Mouse (Mus musculus) spleen, postnatal 10 days (tissue): ENCODE data around the gene Dapk3.

Source experiments
- DNase-seq, 2 experiments: peaks; one replicate each; pipeline ENCODE4 v3.0.0; 2021 to 2022; ENCODE audit warnings: low spot score in 2 of 2

Gene Dapk3

DNA sequence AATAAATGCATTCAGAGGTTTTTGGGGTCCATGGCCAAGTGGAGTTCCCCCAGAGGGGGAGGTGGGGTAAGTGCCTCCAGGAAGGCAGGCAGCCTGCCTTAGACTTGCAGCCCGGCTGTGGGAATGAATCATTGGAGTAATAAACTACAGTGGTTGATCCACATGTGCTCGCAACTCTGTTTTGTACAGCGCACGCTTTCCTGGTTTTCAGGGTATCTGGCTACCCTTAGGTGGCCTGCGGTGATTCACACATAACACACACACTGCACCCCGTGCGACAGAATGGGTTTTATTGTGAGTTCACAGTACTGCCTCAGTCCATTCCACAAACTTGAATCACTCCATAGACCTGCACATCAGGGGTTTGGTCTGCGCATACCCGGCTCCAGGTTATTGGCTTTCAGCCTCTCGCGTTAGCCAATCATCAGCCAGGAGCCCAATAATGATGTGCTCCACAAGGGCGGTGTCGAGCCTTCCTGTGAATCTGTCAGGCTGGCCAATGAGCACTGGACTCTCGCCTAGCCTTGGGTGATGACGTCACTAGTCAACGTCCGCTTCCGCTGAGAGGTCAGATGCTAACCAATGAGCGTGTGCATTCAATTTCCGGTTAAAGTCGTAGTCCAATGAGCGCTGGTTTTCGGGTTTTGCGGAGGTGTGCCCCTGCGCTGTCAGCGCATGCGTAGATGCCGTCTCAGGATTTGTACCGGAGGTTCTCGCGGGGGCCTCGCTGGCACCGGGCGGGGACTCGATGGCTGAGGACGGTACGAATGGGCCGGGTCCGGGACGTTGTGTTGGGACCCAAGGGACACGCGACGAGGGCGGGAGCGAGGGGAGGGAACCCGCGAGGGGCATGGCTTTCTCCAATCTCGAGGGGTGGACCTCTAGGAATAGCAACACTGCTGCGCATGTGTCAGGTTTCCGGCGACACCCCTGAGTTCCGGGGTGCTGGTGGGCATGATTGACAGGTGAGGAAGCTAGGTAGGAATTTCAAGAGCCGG lies at the start of gene Dapk3:
Gene Dapk3 (plus strand): TSS at position 670 of the 998 bp plus-strand sequence.
- DNase-seq = peak; percentile 87 to 94

DNA sequence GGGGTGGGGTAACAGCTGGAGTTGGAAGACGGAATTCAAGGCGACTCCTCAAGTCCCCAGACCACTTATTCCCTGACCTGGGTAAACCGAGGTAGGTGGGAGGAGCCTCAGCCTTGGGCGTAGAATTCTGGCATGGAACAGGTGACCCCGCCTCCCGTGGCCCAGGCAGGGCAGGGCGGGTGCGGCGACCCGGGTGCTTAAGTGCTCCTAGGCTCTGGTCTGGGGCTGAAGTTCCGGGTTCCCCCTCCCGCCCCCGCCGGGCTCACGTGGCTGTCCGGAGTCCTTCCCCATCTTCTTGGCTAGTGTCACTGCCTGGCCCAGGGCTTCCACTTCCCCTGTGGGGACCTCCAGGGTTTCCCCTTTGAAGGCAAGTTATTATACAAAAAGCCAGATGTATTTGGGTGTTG lies 48.6 kb upstream of the Dapk3 start:
- peak; percentile 75 to 88 for DNase-seq

DNA sequence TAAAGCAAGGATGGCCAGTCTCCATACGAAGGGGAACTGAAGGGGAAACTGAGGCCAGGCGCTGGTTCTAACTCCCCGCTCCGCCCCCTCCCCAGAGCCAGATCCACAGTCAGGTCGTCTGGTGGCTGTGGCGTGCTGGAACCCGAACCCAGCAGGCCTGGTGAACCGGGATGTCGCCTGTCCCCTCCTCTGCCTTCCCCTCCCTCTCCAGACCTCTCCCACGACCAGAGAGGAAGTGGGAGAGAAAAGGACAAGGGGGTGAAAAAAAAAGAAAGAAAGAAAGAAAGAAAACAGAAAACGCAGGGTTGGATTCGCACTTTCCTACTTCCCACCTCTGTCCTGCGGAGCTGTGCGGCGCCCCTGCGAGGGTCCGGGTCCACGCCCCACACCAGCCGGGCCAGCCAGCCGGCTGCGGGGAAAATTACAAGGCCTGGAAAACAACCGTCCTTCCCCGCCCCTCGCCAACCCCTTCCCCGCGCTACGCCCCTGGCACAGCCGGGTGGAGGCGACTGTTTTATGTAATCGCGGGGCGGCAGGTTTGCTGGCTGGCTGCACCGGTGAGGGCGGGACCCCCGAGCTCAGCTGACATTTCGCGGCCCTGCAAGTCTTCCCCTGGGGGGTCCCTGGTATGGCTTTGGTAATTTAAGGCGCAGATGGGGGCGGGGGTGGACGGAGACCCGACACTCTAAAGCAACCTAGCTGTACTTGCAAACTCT lies 47.7 kb upstream of the Dapk3 start, which contains the start of gene Zbtb7a:
Gene Zbtb7a (plus strand): TSS at position 255 of the 716 bp plus-strand sequence.
- peak; percentile 74 to 80 for DNase-seq

DNA sequence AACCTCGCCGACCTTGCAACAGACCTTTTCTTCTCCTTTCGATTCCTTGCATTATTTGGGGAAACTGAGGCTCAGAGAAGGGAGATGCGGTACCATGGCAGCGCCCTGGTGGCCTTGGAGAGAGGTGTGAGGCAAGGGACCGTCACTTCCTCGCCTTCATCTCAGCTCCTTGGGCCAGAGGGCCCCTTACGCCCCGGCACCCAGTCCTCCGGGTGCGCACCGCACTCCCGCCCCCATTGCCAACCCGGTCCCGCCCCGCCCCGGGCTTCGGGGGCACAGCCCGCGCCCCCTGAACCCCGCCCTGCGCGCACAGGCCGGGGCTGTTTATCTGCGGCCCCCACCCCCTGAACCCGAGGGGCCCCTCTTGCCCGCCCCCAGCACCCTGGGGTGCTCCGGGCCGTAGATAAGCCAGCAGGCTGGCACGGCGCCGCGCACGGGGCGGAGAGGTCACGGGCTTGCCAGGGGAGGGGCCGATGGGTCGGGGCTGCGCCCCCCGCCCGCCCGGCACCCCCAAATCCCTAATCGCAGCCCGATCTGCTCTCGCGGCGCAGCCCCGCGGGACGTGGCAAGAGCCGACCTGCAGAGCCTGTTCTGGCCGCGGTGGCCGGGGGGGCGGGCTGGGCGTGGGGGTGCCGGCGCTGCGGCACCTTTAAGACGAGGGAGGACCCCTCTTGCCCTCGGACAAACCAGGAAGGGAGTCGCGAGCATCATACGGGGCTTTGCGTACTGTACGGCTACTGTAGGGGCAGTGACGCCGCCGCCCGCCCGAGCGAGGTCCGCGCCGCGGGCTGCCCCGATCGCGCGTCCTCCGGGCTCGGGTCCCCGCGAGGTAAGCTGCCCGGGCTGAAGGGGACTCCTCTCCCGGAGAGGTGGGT lies 46.7 kb upstream of the Dapk3 start:
- peak; percentile 82 to 85 for DNase-seq

DNA sequence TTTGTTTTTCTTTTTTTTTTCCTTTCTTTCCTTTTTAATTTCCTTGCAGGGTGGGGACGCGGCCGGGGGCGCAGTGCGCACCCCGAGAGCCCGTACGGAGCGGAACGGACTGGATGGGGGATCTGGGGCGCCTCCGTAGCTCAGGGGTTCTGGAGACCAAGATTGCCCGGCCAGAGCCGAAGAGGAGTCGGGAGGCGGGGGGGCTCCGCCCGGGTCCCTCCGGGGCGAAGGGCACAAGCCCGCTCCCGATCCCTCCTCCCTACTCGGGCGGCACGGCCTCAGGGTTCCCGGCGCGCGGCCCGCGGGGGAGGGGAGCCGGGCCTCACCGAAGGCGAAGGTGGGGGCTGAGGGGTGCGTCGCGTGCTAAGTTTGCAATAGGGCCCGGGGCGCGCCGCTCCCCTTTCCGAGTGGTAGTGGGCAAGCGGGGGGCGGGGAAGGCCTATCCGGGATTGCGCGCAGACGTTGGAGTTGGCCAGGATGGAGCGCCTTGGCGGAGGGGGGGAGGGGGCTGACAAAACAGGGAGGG lies 46.0 kb upstream of the Dapk3 start:
- peak; percentile 83 to 84 for DNase-seq

DNA sequence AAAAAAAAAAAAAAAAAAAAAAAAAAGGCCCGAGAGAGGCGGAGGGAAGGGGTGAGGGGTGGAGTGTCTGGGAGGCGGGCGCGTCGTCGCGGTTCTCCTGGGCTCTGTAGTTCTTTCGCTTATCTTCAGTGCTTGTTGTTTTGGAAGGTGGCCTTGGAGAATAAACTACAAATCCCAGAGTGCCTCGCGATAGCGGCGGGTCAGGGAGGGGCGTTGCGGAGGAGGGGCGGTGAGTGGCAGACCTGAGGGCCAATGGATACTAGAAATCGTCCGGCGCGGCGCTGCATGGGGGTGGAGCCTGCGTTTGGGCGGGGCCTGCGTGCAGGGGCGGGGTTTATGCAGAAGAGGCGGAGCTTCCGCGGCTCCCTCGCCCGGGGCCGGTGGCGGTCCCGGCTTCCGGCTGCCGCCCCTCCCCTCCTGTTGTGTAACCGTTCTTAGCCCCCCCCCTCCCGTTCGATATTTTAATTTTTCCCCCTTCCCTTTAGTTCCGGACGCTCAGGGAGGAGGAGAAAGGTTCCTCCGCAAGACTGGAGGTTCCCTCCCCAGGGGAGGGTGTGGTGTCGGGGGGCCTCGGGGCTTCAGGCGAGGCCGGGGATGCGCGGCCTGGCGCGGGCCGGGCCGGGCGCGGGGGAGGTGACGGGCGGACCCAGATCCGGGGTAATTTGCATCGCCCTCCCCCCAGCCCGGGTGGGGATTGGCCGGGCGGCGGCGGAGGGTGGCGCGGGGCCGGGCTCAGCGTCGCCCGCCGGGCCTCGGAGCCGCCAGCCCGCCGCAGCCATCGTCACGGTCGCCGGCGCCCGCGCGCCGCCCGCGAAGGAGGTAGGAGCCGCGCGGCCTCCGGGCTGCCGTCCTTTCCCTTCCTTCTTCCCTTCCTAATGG lies 45.3 kb upstream of the Dapk3 start:
- DNase-seq = peak; percentile 99 to 100

DNA sequence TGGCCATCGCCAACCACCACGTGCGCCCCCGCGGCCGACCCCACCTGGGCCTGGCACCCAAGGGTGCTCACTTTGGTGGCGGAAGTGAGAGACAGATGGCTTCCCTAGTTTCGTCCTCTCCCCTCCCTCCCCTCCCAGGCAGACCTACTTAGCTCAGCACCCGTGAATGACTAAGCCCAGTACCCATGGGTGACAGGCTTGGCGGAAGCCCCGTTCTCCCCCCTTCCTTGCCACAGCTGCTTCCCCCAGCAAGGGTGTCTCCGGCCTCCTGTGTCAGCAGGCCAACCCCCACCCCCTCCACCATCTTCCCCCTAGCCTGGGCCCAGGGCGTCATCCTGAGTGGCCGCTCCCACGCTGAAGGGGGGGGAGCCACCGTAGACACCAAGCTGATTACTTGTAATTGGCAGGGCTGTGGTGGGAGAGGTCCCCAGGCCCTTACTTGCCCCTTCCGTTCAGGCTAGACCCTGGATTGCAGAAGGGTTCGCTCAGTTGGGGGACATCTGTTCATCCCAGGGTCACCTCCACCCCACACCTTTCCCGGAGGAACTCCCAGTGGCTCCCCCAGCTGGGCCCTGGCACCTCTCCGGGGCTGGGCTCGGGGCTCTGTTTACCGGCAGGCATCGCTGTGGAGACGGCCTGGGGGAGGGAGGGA lies 44.5 kb upstream of the Dapk3 start:
- DNase-seq = peak in 1 of 2 experiments; percentile 49

DNA sequence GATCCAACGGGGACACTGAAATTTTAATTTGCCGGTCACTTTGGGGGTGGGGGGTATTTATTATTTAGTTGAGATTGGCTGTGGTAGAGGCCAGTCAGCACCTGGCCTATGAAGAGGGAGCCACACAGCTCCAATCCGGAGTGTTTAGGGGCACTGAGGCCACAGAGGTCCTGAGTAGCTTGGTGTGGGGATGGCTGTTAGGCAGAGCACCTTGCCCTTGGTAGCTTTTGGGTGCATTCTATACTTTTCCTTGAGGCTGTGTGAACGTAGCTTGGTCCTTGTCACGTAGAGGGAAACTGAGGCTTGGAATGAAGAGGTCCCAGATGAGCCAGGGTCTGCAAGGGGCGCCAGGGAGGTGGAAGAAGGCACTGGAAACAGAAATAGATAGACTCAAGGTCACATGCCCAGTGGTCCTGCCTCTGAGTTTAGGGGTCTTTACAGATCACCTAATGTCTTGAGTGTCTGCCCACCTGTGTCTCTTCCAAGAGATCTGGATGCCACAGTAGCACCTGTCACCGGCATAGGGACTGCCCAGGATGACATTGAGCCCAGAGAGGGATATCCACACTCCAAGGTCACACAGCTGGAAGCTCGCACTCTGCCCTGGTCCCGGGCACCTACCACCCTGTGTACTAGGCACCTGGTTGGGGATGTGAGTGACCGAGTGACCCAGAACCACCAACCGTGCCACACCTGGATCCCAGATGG lies 43.8 kb upstream of the Dapk3 start:
- DNase-seq = no peak

DNA sequence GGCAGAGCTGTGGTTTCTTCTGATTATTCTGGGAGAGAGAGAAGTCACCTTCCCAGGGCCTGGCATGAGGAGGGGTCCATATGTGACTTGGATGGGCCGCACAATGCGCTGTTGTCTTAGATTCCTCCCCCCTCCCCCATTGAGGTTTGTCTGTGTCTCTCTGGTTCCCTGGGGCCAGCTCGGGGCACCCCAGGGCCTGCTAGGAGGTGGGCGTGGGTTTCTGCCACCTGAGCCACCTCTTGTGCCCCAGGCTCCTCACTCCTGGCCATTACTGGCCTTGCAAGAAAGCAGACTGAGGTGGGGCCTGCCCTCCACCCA lies 43.3 kb upstream of the Dapk3 start:
- DNase-seq = no peak

DNA sequence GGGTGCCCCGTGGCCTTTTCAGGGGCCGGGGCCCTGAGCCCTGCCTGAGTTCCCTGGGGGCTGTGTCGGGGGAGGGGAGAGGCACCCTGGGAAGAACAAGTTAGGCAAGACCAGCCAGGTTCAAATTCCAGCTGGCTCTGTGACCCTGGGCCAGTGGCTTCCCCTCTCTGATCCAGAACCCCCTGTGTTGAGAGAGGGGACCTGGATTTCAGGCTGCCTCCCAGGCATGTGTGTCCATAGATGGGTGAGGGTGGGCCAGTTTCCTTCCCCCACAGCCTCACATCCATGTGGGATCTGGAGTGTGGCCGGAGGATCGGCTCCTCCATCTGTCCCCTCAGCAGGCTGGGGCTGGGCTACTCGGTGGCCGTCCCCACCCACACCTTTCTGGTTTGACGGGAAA lies 42.8 kb upstream of the Dapk3 start:
- no peak for DNase-seq

DNA sequence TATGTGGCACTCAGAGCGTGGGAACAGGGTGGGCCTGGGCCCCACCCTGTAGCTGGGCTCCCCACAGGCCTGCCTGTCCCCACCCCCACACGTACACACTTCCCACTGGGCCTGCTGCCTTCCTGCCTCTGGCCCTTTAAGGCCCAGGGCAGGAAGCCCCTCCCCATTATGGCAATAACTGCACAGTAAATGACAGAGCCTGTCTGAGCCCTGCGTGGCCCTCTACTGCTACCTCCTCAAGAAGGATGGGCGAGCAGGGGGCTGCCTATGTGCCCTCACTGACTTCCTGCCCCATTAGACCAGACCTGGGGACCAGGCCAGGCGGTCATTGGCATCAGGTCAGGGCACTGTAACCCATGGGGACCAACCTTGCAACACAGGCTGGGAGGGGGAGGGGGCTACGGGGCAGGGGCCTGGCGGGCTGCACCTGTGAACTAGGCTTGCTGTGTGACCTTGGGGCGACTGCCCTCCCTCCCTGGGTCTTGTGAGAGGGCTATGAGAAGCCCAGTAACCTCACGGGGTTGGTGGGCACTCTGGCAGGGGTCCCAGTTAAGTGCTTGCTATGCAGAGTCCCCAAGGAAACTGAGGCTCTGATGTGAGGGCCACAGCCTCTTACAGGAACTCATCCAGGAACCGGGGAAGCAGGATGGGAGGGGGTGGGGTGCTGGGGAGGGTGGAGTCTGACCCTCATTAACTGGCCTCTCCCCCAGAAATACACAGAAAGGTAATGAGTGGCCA lies 41.9 kb upstream of the Dapk3 start:
- no peak for DNase-seq

DNA sequence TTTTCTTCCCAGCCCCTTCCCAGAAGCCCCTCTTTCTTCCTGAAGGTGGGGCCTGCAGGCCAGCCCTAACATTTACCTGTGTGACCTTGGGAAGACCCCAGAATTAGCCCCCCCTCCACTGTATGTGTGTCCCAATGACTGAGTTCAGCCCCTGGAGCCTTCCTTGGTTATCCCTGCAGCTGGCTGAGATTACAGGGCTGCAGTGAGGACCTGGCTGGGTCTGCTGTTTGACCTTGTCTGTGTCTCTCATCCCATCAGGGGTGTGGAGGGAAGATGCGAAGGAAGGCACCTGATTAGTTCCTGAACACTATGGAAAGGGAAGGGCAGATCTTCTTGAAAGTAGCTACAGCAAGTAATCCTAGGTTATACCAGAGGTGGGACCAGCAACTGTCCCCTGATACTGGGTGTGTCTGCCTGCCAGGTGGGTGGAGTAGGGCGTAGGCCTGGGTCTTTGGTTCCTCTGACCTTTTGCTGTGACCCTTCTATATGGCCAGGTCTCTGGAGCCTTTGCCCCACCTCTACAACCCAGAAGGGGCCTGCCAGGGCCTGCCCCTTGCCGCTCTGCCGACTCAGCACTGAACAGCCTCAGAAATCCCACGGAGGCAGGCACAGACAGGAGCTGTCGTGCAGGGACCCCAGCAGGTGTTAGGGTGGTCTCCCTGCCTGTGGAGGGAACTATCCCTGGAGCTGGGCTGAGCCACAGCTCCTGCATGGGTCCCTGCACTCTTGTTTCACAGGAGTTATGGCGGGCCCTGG lies 41.2 kb upstream of the Dapk3 start:
- no peak for DNase-seq

DNA sequence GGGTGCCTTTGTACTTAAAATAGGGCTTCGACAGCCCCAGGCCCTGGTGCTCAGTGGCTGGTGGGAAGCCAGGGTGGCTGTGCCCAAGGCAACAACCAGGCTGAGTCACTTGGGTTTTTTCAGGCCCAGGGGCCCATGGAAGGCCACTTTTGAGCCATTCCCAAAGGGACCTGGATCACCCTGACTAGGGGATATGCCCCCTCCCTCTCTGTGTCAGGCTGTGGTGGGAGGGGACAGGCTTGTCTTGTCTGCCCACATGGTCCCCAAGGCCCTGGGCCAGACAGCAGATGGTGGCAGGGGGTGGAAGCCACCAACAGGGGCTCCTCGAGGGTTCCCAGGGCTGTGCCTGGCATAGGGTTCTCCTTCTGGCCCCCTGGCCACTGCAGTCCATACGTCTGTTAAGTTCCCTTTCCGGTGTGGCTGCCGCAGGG lies 40.2 kb upstream of the Dapk3 start:
- DNase-seq = no peak

DNA sequence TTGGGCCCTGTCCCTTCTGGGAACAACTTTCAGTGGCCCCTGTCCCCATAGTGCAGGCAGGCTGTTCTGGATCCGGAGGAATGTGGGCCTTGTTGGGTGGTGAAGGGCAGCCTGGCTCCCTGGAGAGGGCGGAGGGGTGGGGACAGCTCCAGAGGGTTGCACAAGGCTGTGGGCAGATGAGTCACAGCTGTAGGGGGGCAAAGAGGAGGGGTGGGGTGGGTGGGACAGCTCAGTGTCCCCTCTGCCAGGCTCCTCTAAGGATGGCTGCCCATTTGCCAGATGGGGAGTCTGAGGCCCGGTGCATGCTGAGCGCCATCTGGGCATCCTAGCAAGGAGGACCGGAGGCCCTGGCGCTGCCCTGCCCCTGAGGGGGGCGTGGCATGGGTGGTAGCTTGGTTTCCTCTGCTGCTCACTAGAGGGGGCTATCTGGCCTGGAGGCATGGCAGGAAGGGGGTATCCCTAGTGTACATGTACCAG lies 39.6 kb upstream of the Dapk3 start:
- DNase-seq = peak in 1 of 2 experiments; percentile 30

DNA sequence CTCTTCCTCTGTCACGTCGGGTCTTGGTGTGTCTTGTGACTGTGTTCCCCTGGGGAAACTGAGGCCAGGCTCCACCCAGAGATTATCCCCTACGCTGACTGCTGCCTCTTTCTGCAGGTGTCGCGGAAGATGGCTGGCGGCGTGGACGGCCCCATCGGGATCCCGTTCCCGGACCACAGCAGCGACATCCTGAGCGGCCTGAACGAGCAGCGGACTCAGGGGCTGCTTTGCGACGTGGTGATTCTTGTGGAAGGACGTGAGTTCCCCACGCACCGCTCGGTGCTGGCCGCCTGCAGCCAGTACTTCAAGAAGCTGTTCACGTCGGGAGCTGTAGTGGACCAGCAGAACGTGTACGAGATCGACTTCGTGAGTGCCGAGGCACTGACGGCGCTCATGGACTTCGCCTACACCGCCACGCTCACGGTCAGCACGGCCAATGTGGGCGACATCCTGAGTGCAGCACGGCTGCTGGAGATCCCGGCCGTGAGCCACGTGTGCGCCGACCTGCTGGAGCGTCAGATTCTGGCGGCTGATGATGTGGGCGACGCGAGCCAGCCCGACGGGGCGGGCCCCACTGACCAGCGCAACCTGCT lies 38.9 kb upstream of the Dapk3 start:
- no peak for DNase-seq

DNA sequence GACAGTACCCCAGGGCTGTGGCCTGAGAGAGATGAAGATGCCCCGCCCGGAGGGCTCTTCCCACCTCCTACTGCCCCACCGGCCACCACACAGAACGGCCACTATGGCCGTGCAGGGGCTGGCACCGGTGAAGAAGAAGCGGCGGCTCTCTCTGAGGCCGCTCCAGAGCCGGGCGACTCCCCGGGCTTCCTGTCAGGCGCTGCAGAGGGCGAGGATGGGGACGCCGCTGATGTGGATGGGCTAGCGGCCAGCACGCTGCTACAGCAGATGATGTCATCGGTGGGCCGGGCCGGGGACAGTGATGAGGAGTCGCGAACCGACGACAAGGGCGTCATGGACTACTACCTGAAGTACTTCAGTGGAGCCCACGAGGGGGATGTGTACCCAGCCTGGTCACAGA lies 38.1 kb upstream of the Dapk3 start:
- no peak for DNase-seq

DNA sequence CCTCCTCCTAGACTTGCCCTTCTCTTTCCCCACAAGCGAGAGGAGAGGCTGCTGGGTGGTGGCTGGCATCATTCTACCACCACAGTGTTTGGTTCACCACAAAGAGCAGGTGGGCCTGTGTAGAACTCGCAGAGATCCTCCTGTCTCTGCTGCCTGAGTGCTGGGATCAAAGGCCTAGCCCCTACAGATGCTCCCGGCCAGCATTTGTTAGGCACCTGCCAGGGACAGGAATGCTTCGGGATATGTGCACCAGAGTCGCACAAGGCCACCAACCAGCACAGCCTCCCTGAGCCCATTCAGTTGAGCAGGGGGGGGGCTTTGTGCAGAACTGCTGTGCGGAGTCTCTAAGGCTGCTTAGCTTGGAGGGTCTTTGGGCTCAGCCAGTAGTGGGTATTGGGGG lies 37.5 kb upstream of the Dapk3 start:
- no peak for DNase-seq
